Mouse (Mus musculus): Measurements from ENCODE around the gene Tctex1d1. TPM values are rescaled to one million over a fixed set of nuclear protein-coding genes. Genes with fewer than 3 reads are reported as not detected.

The Tctex1d1 gene
- polyA plus RNA-seq (2012; rRNA removed): 0.34 and 0.43 TPM in 2 replicates

DNA sequence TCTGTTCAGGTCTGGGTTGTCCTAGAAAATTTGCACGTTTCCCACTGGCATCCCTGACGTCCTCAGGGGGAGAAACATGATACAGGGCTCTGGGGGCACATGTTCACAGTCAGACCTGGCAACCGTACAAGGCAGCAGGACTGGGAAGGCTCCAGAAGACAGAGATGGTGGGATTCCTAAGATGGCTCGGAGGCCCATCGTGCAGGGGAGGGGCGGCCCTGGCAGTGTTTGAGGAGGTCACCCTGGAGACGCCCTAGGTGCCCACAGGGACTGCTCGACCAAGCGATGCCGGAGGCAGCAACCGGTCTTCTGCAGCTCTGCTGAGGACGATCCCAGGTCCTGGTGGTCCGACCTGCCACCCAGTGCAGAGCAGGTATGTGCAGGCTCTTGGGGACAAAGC is at the start of gene Tctex1d1:
Gene Tctex1d1 (plus strand): TSS at position 167 of the 400 bp plus-strand sequence.
- Histone ChIP-seq H3K27me3 (ENCODE audit: control insufficient read depth, insufficient read depth, low read length) (no peaks in the 10 kb centered on the region; the same call in 1 of the 2 replicates), H3K4me1 (ENCODE audit: control insufficient read depth, insufficient read depth, low read length) (peaks cover 4% of the 10 kb centered on the region; the same call in 1 of the 2 replicates), H3K27ac (ENCODE audit: insufficient read depth, low read length) (no peak within 1 kb of the TSS), H3K4me3 (replicated peaks; ENCODE audit: insufficient read depth, low read depth, low read length) (peak within 1 kb of the TSS; percentile 53)
- DNase-seq: peak; percentile 9 to 23
- under 1% methylated on average over 13 of the region's 13 CpGs for WGBS
- TF ChIP-seq POLR2A (IDR thresholded peaks at IDR 0.05; ENCODE audit: borderline replicate concordance, insufficient read depth, low read length): no peak
- no peak for TF ChIP-seq CTCF (IDR thresholded peaks at IDR 0.05; ENCODE audit: borderline replicate concordance, insufficient read depth, low read depth, low read length)

GRCm38 (mm10) chr4:102929491-102929890 is 48.9 kb upstream of the Tctex1d1 start:
- H3K4me3 ChIP-seq (replicated peaks; ENCODE audit: insufficient read depth, low read depth, low read length): no peak overlapping the region
- 6% methylated on average over 3 of the region's 4 CpGs for WGBS
- H3K4me1 ChIP-seq (ENCODE audit: control insufficient read depth, insufficient read depth, low read length): no peaks in the 10 kb centered on the region
- TF ChIP-seq POLR2A (IDR thresholded peaks at IDR 0.05; ENCODE audit: borderline replicate concordance, insufficient read depth, low read length): no peak
- DNase-seq: peak in 1 of 2 experiments; percentile 17
- no peak overlapping the region for H3K27ac ChIP-seq (ENCODE audit: insufficient read depth, low read length)
- H3K27me3 ChIP-seq (ENCODE audit: control insufficient read depth, insufficient read depth, low read length): no peaks in the 10 kb centered on the region

DNA sequence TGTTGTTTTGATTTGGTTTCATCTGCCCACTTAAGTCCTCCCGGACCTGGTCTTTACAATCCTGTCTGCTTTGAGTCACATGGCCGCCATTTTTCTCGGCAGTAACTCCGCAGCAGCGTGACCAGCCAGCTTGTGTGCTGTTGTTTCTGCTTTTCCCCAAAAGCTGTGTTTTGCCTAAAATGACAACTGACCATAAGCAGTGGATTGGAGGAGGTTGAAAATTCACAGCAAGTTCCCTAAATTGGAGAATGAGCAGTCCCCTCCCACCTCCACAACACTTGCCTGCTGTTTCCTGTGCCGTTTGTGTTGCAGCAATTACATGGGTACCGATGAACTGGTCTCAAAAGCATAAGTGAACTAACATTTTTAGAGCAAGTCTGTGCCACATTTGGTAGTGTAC is 47.7 kb upstream of the Tctex1d1 start:
- no peaks in the 10 kb centered on the region for H3K27me3 ChIP-seq (ENCODE audit: control insufficient read depth, insufficient read depth, low read length)
- no peak overlapping the region for H3K4me3 ChIP-seq (replicated peaks; ENCODE audit: insufficient read depth, low read depth, low read length)
- DNase-seq: no peak
- 85% methylated on average over 7 of the region's 7 CpGs for WGBS
- H3K4me1 ChIP-seq (ENCODE audit: control insufficient read depth, insufficient read depth, low read length): no peaks in the 10 kb centered on the region
- TF ChIP-seq CTCF (IDR thresholded peaks at IDR 0.05; ENCODE audit: borderline replicate concordance, insufficient read depth, low read depth, low read length): no peak
- TF ChIP-seq POLR2A (IDR thresholded peaks at IDR 0.05; ENCODE audit: borderline replicate concordance, insufficient read depth, low read length): no peak
- H3K27ac ChIP-seq (ENCODE audit: insufficient read depth, low read length): no peak overlapping the region

GRCm38 (mm10) chr4:102940266-102940665 is 38.1 kb upstream of the Tctex1d1 start:
- no peak overlapping the region for H3K27ac ChIP-seq (ENCODE audit: insufficient read depth, low read length)
- no peaks in the 10 kb centered on the region for H3K4me1 ChIP-seq (ENCODE audit: control insufficient read depth, insufficient read depth, low read length)
- no peak for DNase-seq
- no peaks in the 10 kb centered on the region for H3K27me3 ChIP-seq (ENCODE audit: control insufficient read depth, insufficient read depth, low read length)
- TF ChIP-seq POLR2A (IDR thresholded peaks at IDR 0.05; ENCODE audit: borderline replicate concordance, insufficient read depth, low read length): no peak
- TF ChIP-seq CTCF (IDR thresholded peaks at IDR 0.05; ENCODE audit: borderline replicate concordance, insufficient read depth, low read depth, low read length): no peak
- WGBS: 75% methylated on average over 3 of the region's 3 CpGs
- H3K4me3 ChIP-seq (replicated peaks; ENCODE audit: insufficient read depth, low read depth, low read length): no peak overlapping the region

DNA sequence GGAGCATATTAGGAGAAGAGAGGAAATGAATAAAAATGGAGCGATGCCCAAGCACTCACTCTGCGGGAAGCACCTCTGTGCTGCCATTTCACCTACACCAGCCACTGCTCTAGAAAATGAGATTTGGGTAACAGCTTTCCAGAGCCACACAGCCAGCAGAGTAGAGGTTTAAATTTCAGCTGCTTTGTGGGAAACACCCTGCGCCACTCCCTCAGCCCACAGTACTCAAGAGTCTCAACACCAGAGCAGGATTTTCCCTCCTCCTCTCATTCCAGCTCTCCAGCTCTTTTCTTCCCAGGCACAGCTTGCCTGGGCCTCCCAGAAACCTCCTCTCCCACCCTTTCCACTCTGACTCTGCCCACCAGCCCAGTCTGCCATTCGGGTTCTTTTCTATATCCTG is 37.7 kb upstream of the Tctex1d1 start:
- Histone ChIP-seq H3K4me1 (ENCODE audit: control insufficient read depth, insufficient read depth, low read length) (no peaks in the 10 kb centered on the region), H3K27me3 (ENCODE audit: control insufficient read depth, insufficient read depth, low read length) (no peaks in the 10 kb centered on the region), H3K4me3 (replicated peaks; ENCODE audit: insufficient read depth, low read depth, low read length) (no peak overlapping the region), H3K27ac (ENCODE audit: insufficient read depth, low read length) (no peak overlapping the region)
- TF ChIP-seq CTCF (IDR thresholded peaks at IDR 0.05; ENCODE audit: borderline replicate concordance, insufficient read depth, low read depth, low read length): no peak
- no peak for TF ChIP-seq POLR2A (IDR thresholded peaks at IDR 0.05; ENCODE audit: borderline replicate concordance, insufficient read depth, low read length)
- no peak for DNase-seq
- WGBS: 90% methylated on average over 4 of the region's 4 CpGs

DNA sequence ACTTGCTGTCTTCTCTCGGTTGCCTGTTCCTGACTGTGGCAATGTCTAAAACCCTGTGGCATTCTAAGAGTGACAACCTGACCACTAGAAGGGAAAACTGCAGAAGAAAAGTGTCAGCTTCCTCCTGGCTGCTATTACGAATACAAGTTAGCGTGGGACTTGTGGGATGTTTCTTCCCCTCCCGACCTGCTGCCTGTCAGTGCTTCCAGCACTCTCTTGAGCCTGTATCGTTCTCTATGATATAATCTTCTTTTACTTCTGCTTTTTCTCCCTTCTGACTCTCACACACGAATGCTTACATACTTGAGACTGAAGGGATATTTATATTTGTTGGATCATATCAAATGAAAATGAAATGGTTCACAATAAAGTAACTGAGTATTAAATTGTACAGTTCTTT is 34.1 kb upstream of the Tctex1d1 start:
- DNase-seq: no peak
- no peak overlapping the region for H3K27ac ChIP-seq (ENCODE audit: insufficient read depth, low read length)
- H3K4me3 ChIP-seq (replicated peaks; ENCODE audit: insufficient read depth, low read depth, low read length): no peak overlapping the region
- no peaks in the 10 kb centered on the region for H3K4me1 ChIP-seq (ENCODE audit: control insufficient read depth, insufficient read depth, low read length)
- WGBS: 88% methylated on average over 6 of the region's 6 CpGs
- TF ChIP-seq POLR2A (IDR thresholded peaks at IDR 0.05; ENCODE audit: borderline replicate concordance, insufficient read depth, low read length) (no peak), CTCF (IDR thresholded peaks at IDR 0.05; ENCODE audit: borderline replicate concordance, insufficient read depth, low read depth, low read length) (no peak)
- H3K27me3 ChIP-seq (ENCODE audit: control insufficient read depth, insufficient read depth, low read length): no peaks in the 10 kb centered on the region

DNA sequence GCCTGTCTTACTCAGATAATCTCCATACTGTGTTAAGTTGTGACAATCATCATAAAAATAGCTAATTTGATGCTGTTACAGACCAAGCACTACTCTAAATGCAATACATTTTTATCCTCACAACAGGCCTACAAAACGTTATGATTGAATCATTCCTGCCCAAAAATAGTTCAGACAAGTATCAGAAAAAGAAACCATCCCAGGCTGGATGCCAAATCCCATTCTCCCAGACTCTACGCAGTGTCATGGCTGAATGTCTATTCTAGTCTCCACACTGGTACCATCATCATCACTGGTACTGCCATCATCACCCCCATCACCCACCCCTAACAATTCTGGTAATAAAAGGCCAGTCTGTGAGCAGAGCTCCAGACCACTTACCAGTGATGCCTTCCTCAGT is 25.9 kb upstream of the Tctex1d1 start:
- no peak overlapping the region for H3K27ac ChIP-seq (ENCODE audit: insufficient read depth, low read length)

GRCm38 (mm10) chr4:102955294-102955956 is 23.0 kb upstream of the Tctex1d1 start:
- H3K27me3 ChIP-seq (ENCODE audit: control insufficient read depth, insufficient read depth, low read length): no peaks in the 10 kb centered on the region
- no peak overlapping the region for H3K27ac ChIP-seq (ENCODE audit: insufficient read depth, low read length)
- DNase-seq: no peak
- no peak overlapping the region for H3K4me3 ChIP-seq (replicated peaks; ENCODE audit: insufficient read depth, low read depth, low read length)
- no peaks in the 10 kb centered on the region for H3K4me1 ChIP-seq (ENCODE audit: control insufficient read depth, insufficient read depth, low read length)
- WGBS: 79% methylated on average over 17 of the region's 17 CpGs
- no peak for TF ChIP-seq CTCF (IDR thresholded peaks at IDR 0.05; ENCODE audit: borderline replicate concordance, insufficient read depth, low read depth, low read length)
- TF ChIP-seq POLR2A (IDR thresholded peaks at IDR 0.05; ENCODE audit: borderline replicate concordance, insufficient read depth, low read length): no peak

More for the DNA sequence above, 25.9 kb upstream of the Tctex1d1 start:
- 52% methylated on average over 2 of the region's 2 CpGs for WGBS
- Histone ChIP-seq H3K4me1 (ENCODE audit: control insufficient read depth, insufficient read depth, low read length) (no peaks in the 10 kb centered on the region), H3K4me3 (replicated peaks; ENCODE audit: insufficient read depth, low read depth, low read length) (no peak overlapping the region), H3K27me3 (ENCODE audit: control insufficient read depth, insufficient read depth, low read length) (no peaks in the 10 kb centered on the region)
- no peak for TF ChIP-seq POLR2A (IDR thresholded peaks at IDR 0.05; ENCODE audit: borderline replicate concordance, insufficient read depth, low read length)
- no peak for TF ChIP-seq CTCF (IDR thresholded peaks at IDR 0.05; ENCODE audit: borderline replicate concordance, insufficient read depth, low read depth, low read length)
- DNase-seq: no peak
